Mouse (Mus musculus) lung, embryonic 16.5 days (tissue): Measurements from ENCODE around the gene Tmem198. TPM values are rescaled to one million over a fixed set of nuclear protein-coding genes. Genes with fewer than 3 reads are reported as not detected.

Source experiments
- ATAC-seq: fragments of 200-750 bp; cut with Nextera tagmentation; 2 replicates; pipeline ENCODE4 v1.8.0; 2017; ENCODE audit warnings: low read depth, mild to moderate bottlenecking, moderate library complexity
- H3K27ac ChIP-seq: fragments of 300-500 bp; sonication (generic); 2 replicates; pipeline ENCODE4 v1.5.1; 2014; ENCODE audit warnings: mild to moderate bottlenecking, control low read depth, low read length
- H3K27me3 ChIP-seq: fragments of 300-500 bp; sonication (generic); 2 replicates; pipeline ENCODE4 v1.6.1; 2014; ENCODE audit warnings: low read depth, low read length, mixed read lengths; ENCODE audit not compliant: control insufficient read depth, insufficient read depth
- H3K36me3 ChIP-seq: fragments of 300-500 bp; sonication (generic); 2 replicates; pipeline ENCODE4 v1.6.1; 2014; ENCODE audit warnings: low read length; ENCODE audit not compliant: control insufficient read depth, insufficient read depth
- H3K4me1 ChIP-seq: fragments of 300-500 bp; sonication (generic); replicated peaks from 2 replicates; pipeline ENCODE4 v1.6.1; 2014; ENCODE audit warnings: low read length, mixed read lengths; ENCODE audit not compliant: control insufficient read depth, insufficient read depth
- H3K4me2 ChIP-seq: fragments of 300-500 bp; sonication (generic); 2 replicates; pipeline ENCODE4 v1.6.1; 2014; ENCODE audit warnings: low read depth, low read length, control low read depth
- H3K4me3 ChIP-seq: fragments of 300-500 bp; sonication (generic); 2 replicates; pipeline ENCODE4 v1.5.1; 2014; ENCODE audit warnings: mild to moderate bottlenecking, low read length, control low read depth
- H3K9ac ChIP-seq: fragments of 300-500 bp; sonication (generic); 2 replicates; pipeline ENCODE4 v1.6.1; 2014; ENCODE audit warnings: low read length, control low read depth
- H3K9me3 ChIP-seq: fragments of 300-500 bp; sonication (generic); 2 replicates; pipeline ENCODE4 v1.6.1; 2016; ENCODE audit warnings: low read length; ENCODE audit not compliant: control insufficient read depth
- WGBS: fragments of 180-500 bp; shearing (Covaris S2); extraction: QIAGEN DNeasy Blood & Tissue Kit; methylation state at CpG from one replicate; pipeline ENCODE4 v1.1.7; 2014; 5-methylcytosine and 5-hydroxymethylcytosine counted together
- polyA plus RNA-seq: library from polyadenylated mRNA; unstranded; fragments of >200 nt; fragmentation: Nextera tagmentation; extraction: Ambion mirVana; gene quantifications from 2 replicates; pipeline ENCODE4 v1.2.1, GENCODE M21; 2015

Tmem198 gene
- 0.65 and 1.3 TPM in 2 replicates for polyA plus RNA-seq

GRCm38 (mm10) chr1:75478916-75479634 lies at the start of gene Tmem198, which contains the start of gene Chpf:
TSS of gene Tmem198 (plus strand) at chr1:75479532.
TSS of gene Chpf (minus strand) at chr1:75479307.
- peaks cover 18% of the 10 kb centered on the region; the same call in 1 of the 2 replicates for H3K36me3 ChIP-seq
- H3K4me1 ChIP-seq, result peaks cover 23% of the 10 kb centered on the region
- peak; percentile 91 for ATAC-seq
- H3K27me3 ChIP-seq, result peaks cover 42% of the 10 kb centered on the region
- no peaks in the 10 kb centered on the region for H3K9me3 ChIP-seq
- peak within 1 kb of the TSS; percentile 85 for H3K4me2 ChIP-seq
- peak within 1 kb of the TSS; percentile 87 for H3K27ac ChIP-seq
- under 1% methylated on average over 58 of the region's 76 CpGs for WGBS
- H3K9ac ChIP-seq, result peak within 1 kb of the TSS; percentile 76
- H3K4me3 ChIP-seq, result peak within 1 kb of the TSS; percentile 79

DNA sequence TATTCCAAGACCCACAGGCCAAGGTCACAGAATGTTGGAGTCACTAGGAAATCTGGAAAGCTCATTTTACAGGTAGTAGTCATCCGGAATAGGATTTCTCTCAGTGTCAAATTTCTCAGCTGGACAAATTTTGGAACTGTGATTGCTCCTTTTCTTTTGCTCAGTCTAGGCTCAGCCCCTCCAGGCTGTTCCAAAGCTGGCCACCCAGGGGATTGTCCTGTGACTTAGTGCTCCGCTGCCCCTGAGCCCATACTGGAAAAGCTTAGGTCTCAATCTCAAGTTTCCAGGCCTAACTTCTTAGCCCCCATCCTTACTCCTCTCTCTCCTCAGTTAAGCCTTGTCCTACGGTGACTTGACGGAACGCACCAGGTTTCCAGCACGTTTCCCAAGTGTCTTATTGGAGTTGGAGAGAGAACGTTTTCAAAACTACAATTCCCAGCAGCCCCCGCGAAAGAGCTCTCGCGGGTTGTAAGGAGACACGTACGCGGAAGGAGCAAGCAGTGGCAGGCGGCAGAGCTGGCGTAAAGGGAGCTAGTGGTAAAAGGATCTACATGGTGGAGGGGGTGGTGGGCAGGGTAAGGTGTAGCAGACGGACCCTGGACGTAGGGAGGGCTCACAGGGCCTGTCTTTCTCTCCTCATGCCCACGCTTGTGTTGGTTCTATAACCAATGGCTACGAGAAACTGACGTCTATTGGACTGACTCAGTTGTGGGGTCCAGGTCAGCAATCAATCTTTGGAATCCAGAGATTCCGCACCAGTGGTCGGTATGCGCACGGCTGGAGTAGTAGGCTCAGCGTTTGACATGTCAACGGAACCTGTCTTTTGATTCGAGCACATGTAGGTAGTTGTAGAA lies 43.6 kb upstream of the Tmem198 start, which contains the start of gene Gmppa:
Gene Gmppa, plus strand, starts transcription at position 456 of the 854 bp plus-strand sequence.
- peak; percentile 87 for ATAC-seq
- Histone ChIP-seq H3K4me2 (peak within 1 kb of the TSS; percentile 74), H3K9ac (peak within 1 kb of the TSS; percentile 86), H3K27ac (peak within 1 kb of the TSS; percentile 48), H3K36me3 (peaks cover 1% of the 10 kb centered on the region; the same call in 1 of the 2 replicates), H3K27me3 (no peaks in the 10 kb centered on the region), H3K4me1 (peaks cover 9% of the 10 kb centered on the region), H3K4me3 (peak within 1 kb of the TSS; percentile 76), H3K9me3 (no peaks in the 10 kb centered on the region)
- WGBS, result 5% methylated on average over 28 of the region's 28 CpGs

DNA sequence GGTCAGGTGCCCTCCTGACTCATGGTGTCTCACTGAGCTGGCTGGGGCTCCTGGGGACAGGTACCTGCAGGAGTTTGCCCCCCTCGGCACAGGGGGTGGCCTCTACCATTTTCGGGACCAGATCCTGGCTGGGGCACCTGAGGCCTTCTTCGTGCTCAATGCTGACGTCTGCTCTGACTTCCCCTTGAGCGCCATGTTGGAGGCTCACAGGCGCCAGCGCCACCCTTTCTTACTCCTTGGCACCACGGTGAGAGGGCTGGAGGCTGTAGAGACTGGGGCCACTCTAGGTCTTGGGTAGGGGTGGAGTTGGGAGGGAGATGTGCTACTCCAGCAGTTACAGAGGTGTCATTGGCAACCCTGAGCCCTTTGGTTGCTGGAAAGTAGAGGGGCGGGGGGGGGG lies 40.5 kb upstream of the Tmem198 start:
- H3K9ac ChIP-seq, result no peak overlapping the region

GRCm38 (mm10) chr1:75440661-75441060 lies 38.7 kb upstream of the Tmem198 start:
- ATAC-seq, result no peak
- no peak overlapping the region for H3K27ac ChIP-seq
- 90% methylated on average over 7 of the region's 7 CpGs for WGBS
- H3K4me3 ChIP-seq, result no peak overlapping the region
- peaks cover 11% of the 10 kb centered on the region for H3K27me3 ChIP-seq
- H3K9me3 ChIP-seq, result no peaks in the 10 kb centered on the region
- peaks cover 21% of the 10 kb centered on the region for H3K4me1 ChIP-seq
- no peak overlapping the region for H3K4me2 ChIP-seq
- no peak overlapping the region for H3K9ac ChIP-seq
- H3K36me3 ChIP-seq, result peaks cover 2% of the 10 kb centered on the region

More for the DNA sequence above, 40.5 kb upstream of the Tmem198 start:
- H3K4me2 ChIP-seq, result no peak overlapping the region
- peaks cover 2% of the 10 kb centered on the region for H3K36me3 ChIP-seq
- no peak overlapping the region for H3K4me3 ChIP-seq
- peaks cover 12% of the 10 kb centered on the region for H3K4me1 ChIP-seq
- H3K27me3 ChIP-seq, result no peaks in the 10 kb centered on the region
- WGBS, result 78% methylated on average over 8 of the region's 9 CpGs
- H3K27ac ChIP-seq, result no peak overlapping the region
- no peaks in the 10 kb centered on the region for H3K9me3 ChIP-seq
- ATAC-seq, result no peak

DNA sequence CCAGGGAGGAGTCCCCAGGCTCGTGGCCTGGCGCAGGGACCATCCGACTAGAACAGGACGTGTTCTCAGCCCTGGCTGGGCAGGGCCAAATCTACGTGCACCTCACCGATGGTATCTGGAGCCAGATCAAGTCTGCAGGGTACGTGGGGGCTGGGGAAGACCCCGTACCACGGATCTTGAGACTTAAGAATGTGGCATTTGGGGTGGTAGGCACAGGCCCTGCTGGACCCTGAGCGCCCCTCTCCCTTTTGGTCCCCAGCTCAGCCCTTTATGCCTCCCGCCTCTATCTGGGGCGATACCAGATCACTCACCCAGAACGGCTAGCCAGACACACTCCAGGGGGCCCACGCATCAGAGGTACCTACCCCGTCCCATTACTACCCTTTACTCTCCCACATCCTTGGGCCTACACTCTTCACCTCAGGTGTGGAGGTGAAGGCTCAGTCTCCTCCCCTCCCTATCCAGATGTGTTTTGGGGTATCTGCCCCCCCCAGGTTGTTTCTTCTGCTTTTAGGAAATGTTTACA lies 37.8 kb upstream of the Tmem198 start:
- Histone ChIP-seq H3K27ac (no peak overlapping the region), H3K4me2 (no peak overlapping the region), H3K27me3 (peaks cover 14% of the 10 kb centered on the region), H3K4me1 (peaks cover 24% of the 10 kb centered on the region), H3K4me3 (no peak overlapping the region), H3K36me3 (peaks cover 2% of the 10 kb centered on the region), H3K9me3 (no peaks in the 10 kb centered on the region), H3K9ac (no peak overlapping the region)
- ATAC-seq, result no peak
- 85% methylated on average over 15 of the region's 15 CpGs for WGBS

GRCm38 (mm10) chr1:75442171-75442570 lies 37.2 kb upstream of the Tmem198 start:
- Histone ChIP-seq H3K27me3 (peaks cover 20% of the 10 kb centered on the region), H3K9me3 (no peaks in the 10 kb centered on the region), H3K4me1 (peaks cover 26% of the 10 kb centered on the region), H3K36me3 (peaks cover 2% of the 10 kb centered on the region), H3K4me3 (no peak overlapping the region), H3K9ac (no peak overlapping the region), H3K4me2 (no peak overlapping the region), H3K27ac (no peak overlapping the region)
- 72% methylated on average over 9 of the region's 9 CpGs for WGBS
- no peak for ATAC-seq

DNA sequence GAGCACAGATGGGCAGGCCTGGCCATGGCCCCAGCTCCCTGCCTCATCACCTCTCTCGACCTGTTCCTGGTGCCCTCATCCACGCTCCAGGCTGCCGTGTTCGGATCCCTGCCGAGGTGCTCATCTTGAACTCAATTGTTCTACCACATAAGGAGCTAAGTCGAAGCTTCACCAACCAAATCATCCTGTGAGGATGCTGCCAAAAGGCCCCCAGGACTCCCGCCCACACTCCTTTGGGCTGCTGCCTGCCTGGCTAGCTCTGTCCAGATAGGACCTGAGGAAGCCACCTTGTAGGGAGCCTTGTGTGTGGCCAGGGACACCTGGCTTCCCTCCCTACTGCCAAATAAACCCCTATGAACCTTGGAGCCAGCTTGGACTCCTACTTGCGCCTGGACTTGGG lies 36.5 kb upstream of the Tmem198 start:
- Histone ChIP-seq H3K4me1 (peaks cover 32% of the 10 kb centered on the region), H3K36me3 (peaks cover 2% of the 10 kb centered on the region), H3K9ac (no peak overlapping the region), H3K4me3 (no peak overlapping the region), H3K27ac (no peak overlapping the region), H3K4me2 (no peak overlapping the region), H3K27me3 (peaks cover 27% of the 10 kb centered on the region), H3K9me3 (no peaks in the 10 kb centered on the region)
- ATAC-seq, result no peak
- 61% methylated on average over 8 of the region's 8 CpGs for WGBS

GRCm38 (mm10) chr1:75443247-75444024 lies 35.9 kb upstream of the Tmem198 start:
- H3K4me2 ChIP-seq, result no peak overlapping the region
- no peak overlapping the region for H3K9ac ChIP-seq
- peaks cover 31% of the 10 kb centered on the region for H3K27me3 ChIP-seq
- no peak overlapping the region for H3K27ac ChIP-seq
- peaks cover 2% of the 10 kb centered on the region for H3K36me3 ChIP-seq
- no peak overlapping the region for H3K4me3 ChIP-seq
- H3K4me1 ChIP-seq, result peaks cover 37% of the 10 kb centered on the region
- no peaks in the 10 kb centered on the region for H3K9me3 ChIP-seq
- no peak for ATAC-seq
- 46% methylated on average over 13 of the region's 13 CpGs for WGBS
